Mouse (Mus musculus) heart, postnatal 0 days (tissue): ENCODE measurements at regions not wholly inside any gene's neighbourhood (a gene's known extent, or its start where the extent isn't known, plus 50 kb on each side); places are given as distances from the start of the nearest gene placed in this dataset.

Experiments
- CTCF ChIP-seq: IDR thresholded peaks from 2 replicates; pipeline ENCODE4 v1.5.1; 2016; ENCODE audit warnings: antibody characterized with exemption, control low read depth, low read depth
- EP300 ChIP-seq: IDR thresholded peaks from 2 replicates; pipeline ENCODE4 v1.6.1; 2016; ENCODE audit warnings: antibody characterized with exemption, low read depth

- no peak for TF ChIP-seq CTCF
- no peak for TF ChIP-seq EP300
Observed at GRCm38 (mm10) chr16:93152057-93152456, 326.1 kb upstream of the Runx1 start.
